Mouse (Mus musculus): ENCODE measurements at regions not wholly inside any gene's neighbourhood (a gene's known extent, or its start where the extent isn't known, plus 50 kb on each side); places are given as distances from the start of the nearest gene placed in this dataset.

DNA sequence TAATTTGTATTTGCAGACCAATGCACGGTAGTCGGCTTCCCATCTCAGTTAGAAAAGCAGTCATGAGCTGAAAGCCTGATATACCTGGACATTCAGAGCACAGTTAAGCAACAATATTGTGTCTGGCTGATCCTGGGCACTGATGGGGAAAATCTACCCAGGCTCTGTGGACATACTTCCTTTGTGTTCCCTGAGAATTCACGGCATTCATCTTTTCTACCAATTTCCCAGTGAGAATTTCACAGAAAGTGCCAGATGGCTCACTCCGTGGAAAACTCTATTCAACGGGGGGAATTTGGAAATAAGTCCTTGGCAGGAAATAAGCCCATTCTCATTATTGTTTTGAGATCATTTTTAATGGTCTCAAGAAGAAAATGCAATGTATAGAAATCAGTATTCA, 484.6 kb upstream of the Chrm3 start:
- DNase-seq (ENCODE audit: low spot score) (no peak), ATAC-seq (ENCODE audit: low FRiP score, low TSS enrichment) (no peak)
- no peaks in the 10 kb centered on the region for H3K4me1 ChIP-seq (replicated peaks; ENCODE audit: control insufficient read depth, insufficient read depth)
- no peaks in the 10 kb centered on the region for H3K27me3 ChIP-seq (ENCODE audit: control insufficient read depth, insufficient read depth, low read length)
- no peak overlapping the region for H3K27ac ChIP-seq (replicated peaks)
- no peaks in the 10 kb centered on the region for H3K36me3 ChIP-seq (ENCODE audit: control insufficient read depth, insufficient read depth, low read length)
- no peak overlapping the region for H3K9ac ChIP-seq (ENCODE audit: low read length)
- no peak overlapping the region for H3K4me3 ChIP-seq (ENCODE audit: low read depth, low read length)
- 74% methylated on average over 5 of the region's 5 CpGs for WGBS
- no peak overlapping the region for H3K4me2 ChIP-seq (replicated peaks; ENCODE audit: low read depth)
- H3K9me3 ChIP-seq (ENCODE audit: control insufficient read depth, low read length), result no peaks in the 10 kb centered on the region
- TF ChIP-seq CTCF (IDR thresholded peaks at IDR 0.05; ENCODE audit: low read depth) (no peak), EP300 (optimal IDR thresholded peaks at IDR 0.05) (no peak)

DNA sequence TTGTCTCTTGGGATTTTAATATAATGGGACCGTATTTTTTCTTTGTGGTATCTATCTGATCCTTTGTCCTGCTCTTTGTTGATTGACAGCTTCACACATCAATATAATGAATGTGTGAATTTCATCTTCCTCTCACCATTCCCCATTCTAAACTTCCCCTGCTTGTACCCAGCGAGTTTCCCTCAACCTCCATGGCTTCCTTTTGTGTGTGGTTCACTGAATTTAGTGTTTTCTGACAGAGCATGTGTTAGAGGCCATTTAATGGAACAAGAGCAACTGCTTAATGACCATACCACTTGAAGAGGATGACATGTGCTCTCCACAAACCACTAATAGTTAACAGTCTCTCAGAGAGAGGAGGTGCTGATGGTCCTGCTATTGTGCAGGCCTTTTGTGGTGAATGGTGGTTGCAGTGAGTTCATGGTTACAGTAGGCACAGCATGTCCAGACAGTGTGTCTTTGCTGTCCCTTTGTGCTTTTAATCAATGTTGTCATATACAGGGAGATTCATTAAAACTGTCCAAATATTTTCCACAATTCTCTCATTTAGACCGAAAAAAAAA, 438.8 kb upstream of the Chrm3 start:
- Histone ChIP-seq H3K9ac (ENCODE audit: low read length) (no peak overlapping the region), H3K4me1 (replicated peaks; ENCODE audit: control insufficient read depth, insufficient read depth) (no peaks in the 10 kb centered on the region), H3K9me3 (ENCODE audit: control insufficient read depth, low read length) (no peaks in the 10 kb centered on the region), H3K27ac (replicated peaks) (no peak overlapping the region), H3K36me3 (ENCODE audit: control insufficient read depth, insufficient read depth, low read length) (no peaks in the 10 kb centered on the region), H3K4me2 (replicated peaks; ENCODE audit: low read depth) (no peak overlapping the region), H3K4me3 (ENCODE audit: low read depth, low read length) (no peak overlapping the region), H3K27me3 (ENCODE audit: control insufficient read depth, insufficient read depth, low read length) (no peaks in the 10 kb centered on the region)
- WGBS, result 80% methylated on average over 3 of the region's 3 CpGs
- ATAC-seq (ENCODE audit: low FRiP score, low TSS enrichment) (no peak), DNase-seq (ENCODE audit: low spot score) (no peak)
- TF ChIP-seq CTCF (IDR thresholded peaks at IDR 0.05; ENCODE audit: low read depth) (no peak), EP300 (optimal IDR thresholded peaks at IDR 0.05) (no peak)

Data from stomach, postnatal 0 days (tissue).